Mouse (Mus musculus) left cerebral cortex, postnatal 10 days (tissue): ENCODE results near the gene Vmn2r20. TPM values are rescaled to one million over a fixed set of nuclear protein-coding genes. Genes with fewer than 3 reads are reported as not detected.
"Not testable (repeated sequence)": the region's sequence is repeated elsewhere in the genome, so short reads cannot be mapped to it uniquely, and the experiment has no call there.

Experiments used
- DNase-seq, 2 experiments: peaks; one replicate each; pipeline ENCODE4 v3.0.0; 2021 to 2022; ENCODE audit warnings: low spot score in 2 of 2, mixed read lengths in 1 of 2; ENCODE audit errors: extremely low spot score in 1 of 2
- intact Hi-C: fragments of 180-260 bp; cut with DNase I; formaldehyde crosslinking; loops from one replicate; pipeline ENCODE4 v1.15.1; 2025
- total RNA-seq, 2 experiments: library from RNA; stranded (reverse); gene quantifications; 2 replicates each; pipeline ENCODE4 v1.2.3; 2021

Gene Vmn2r20
- total RNA-seq = under 1 TPM in 1 of 2 experiments, not detected in 1; 0.04 TPM

DNA sequence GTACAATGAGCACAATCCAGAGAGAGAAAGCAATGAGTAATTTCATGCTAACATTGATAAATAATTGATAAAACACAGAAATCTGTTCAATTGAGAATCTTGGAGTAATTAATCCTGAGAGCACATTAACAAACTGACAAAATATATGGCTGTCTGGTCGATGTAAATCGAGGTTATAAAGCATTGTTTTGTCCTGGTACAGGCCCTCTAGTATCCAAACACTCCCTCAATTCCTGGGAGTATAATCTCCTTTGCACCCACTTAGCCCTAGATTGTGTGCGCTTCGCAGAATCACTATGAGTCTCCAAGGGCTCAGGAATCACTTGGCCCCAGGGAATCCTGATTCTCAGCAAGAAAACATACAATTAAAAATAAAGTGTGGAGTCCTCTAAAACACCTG lies at the start of gene Vmn2r20:
Gene Vmn2r20, minus strand, starts transcription at position 101 of the 400 bp plus-strand sequence.
- intact Hi-C loops, DNase-seq: not testable (repeated sequence)

DNA sequence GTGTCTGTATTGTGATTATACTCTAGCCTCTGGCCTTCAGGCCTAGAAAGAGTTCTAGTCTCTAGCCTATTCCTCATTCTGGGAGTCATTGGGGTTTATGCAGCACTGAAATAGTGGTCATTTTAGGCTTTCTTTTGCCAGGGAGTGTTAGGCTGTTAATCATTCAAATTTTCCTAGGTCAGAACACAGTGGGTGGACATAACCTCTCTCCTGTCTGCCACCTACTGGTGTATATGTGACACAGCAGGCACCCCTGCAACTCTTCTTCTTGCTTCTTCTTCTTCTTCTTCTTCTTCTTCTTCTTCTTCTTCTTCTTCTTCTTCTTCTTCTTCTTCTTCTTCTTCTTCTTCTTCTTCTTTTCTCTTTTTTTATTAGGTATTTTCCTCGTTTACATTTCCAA lies 6.5 kb upstream of the Vmn2r20 start:
- intact Hi-C loops = not testable (repeated sequence)

GRCm38 (mm10) chr6:123406918-123407665 lies 10.8 kb downstream of the Vmn2r20 start:
- intact Hi-C loops, DNase-seq: not testable (repeated sequence)

More for the DNA sequence above, 6.5 kb upstream of the Vmn2r20 start:
- not testable (repeated sequence) for DNase-seq

DNA sequence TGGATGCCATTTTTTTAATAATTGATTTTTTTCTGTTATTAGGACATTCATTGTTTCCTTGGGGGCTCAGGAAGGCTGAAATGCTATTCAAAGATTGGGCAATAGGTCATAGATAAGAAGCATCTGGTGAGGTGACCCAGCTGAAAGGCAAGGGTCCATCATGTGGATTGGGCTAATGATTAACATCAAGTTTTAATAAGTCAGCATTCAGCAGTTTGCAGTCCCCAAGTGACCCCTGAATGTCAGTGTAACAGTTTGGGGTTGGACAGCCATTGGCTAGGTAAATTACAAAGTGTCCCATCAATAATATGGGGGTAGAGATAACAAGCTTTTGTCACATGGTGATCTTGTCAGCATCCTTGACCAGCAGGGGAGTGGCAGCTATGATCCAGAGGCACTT lies 29.1 kb downstream of the Vmn2r20 start:
- DNase-seq, intact Hi-C loops: not testable (repeated sequence)

DNA sequence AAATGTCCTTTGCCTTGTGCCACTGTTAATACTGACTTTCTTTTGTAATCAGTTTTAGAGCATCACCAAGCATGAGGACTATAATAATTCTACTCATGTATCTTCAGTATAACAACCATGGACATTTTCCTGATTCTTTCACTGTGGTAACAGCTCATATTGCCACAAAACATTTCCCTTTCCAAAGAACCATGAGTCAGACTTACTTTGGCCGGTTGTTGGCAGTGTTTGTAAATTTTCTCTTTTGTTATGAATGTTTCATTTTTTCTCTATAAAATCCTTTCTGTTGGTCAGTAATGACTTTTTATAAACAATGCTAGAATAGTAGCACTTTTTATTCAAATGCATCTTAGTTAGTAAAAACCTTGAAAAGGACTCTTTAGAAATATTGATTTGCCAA lies 71.8 kb downstream of the Vmn2r20 start:
- no peak for DNase-seq

GRCm38 (mm10) chr6:123340093-123340492 lies 77.8 kb downstream of the Vmn2r20 start:
- peak in 1 of 2 experiments; percentile 8 for DNase-seq
- intact Hi-C loops = loop anchor here (5.0 kb wide), 1 partner anchor 922 kb away; no protein-coding TSS in a partner anchor

More for the DNA sequence above, 71.8 kb downstream of the Vmn2r20 start:
- intact Hi-C loops = no loop called here

DNA sequence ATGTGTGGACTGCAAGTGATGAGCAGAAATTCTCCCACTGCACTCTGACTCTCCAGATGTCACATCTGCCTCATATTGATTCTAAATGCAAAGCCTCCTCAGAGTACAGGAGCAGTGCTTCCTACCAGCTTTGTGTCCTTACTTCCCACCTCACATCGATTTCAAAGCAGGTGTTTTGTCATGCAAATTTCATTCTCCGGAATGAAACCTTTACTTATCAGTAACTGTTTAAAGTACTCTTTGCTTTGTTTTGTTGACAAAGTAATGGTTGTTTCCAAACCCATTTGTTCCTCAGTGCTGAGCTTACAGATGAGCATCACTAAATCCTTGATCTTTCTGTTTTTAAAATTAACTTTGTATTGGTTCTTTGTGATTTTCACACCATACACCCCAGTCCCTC lies 85.4 kb downstream of the Vmn2r20 start:
- intact Hi-C loops = loop anchor here (10.0 kb wide), 1 partner anchor 1042 kb away; no protein-coding TSS in a partner anchor
- DNase-seq = no peak

Other genes with a start within 250 kb of the Vmn2r20 start
- not detected for gene Clec4b2, start 245.2 kb downstream of the Vmn2r20 start, total RNA-seq
- not detected for gene Clec4n, start 188.3 kb downstream of the Vmn2r20 start, total RNA-seq
- not detected for gene Clec4d, start 156.0 kb downstream of the Vmn2r20 start, total RNA-seq
- not detected for gene Clec4e, start 128.2 kb downstream of the Vmn2r20 start, total RNA-seq
- gene Vmn2r19, start 109.8 kb downstream of the Vmn2r20 start, total RNA-seq = not detected
- not detected for gene Vmn2r21, start 115.3 kb upstream of the Vmn2r20 start, total RNA-seq
- not detected for gene Vmn2r22, start 232.6 kb upstream of the Vmn2r20 start, total RNA-seq